In the genomic region with DNA sequence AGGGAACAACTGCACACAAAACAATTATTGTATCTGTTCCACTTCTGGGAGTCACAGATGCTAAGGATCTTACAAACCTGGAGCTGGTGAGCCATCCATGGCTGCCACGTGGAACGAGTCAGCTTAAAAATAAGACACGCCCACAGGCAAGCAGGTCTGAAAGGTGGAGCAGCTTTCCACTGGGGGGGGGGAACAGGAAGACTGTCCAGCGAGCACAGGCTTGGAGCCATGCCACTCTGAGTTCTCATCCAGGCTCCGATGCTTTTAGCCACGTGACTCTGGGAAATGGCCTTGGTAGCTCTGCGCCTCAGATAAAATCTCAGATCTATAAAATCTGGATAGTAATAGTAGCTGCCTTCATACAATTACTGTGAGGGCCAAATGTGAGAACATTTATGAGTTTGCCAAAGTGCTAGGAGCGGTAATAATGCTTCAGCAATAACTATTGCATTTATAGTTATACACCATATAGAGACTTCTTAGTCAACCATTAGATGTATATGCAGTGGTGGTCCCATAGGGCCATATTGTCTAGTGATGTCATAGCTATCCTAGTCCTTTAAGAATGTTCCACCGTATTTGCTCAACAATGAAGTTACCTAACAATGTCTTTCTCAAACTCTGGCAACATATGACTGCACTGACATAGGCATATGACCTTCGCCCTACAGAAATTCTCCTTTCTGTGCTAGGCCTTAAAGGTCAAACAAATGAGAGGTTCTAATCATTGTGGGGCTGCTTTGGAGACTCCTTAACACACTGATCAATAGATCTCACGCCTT, we compare ENCODE assay signal across 22 mouse cellular contexts. TPM values are rescaled to one million over a fixed set of nuclear protein-coding genes. Genes with fewer than 3 reads are reported as not detected.
DNase-seq lines count a peak whose midpoint lies in the region; ATAC-seq lines count a peak whose summit lies in the region.
"Had no signal": no experiment of that assay in that cellular context is flagged by ENCODE, and none has a peak within 500 bp of the region (broad histone marks: within the 10 kb centered on the region; RNA-seq: fewer than 3 reads in every experiment).

No protein-coding gene starts in this region.

- 64% methylated on average over 11 of the region's 11 CpGs for WGBS in limb, embryonic 13.5 days
- 85% methylated on average over 11 of the region's 11 CpGs for WGBS in limb, embryonic 10.5 days

- H3K36me3 ChIP-seq in limb, embryonic 13.5 days, result no peaks in the 10 kb centered on the region
- no peaks in the 10 kb centered on the region for H3K36me3 ChIP-seq in limb, embryonic 10.5 days
- H3K36me3 ChIP-seq: G1E; heart, embryonic 12.5 days; hindbrain, embryonic 15.5 days; liver, embryonic 15.5 days; lung, embryonic 15.5 days; midbrain, embryonic 10.5 days had no signal

- 0 out of 2 replicates have a peak overlapping the region, but pooled peaks have one; percentile 13 for H3K9ac ChIP-seq in limb, embryonic 13.5 days
- H3K9ac ChIP-seq: heart, embryonic 12.5 days; hindbrain, embryonic 15.5 days; liver, embryonic 15.5 days; lung, embryonic 15.5 days had no signal

- ATAC-seq in limb, embryonic 13.5 days (ENCODE audit: low FRiP score, low read depth), result no peak
- ATAC-seq: forebrain, embryonic 14.5 days; inflammation-experienced regulatory T-cells, adult 6 months had no signal

- no peak overlapping the region for H3K4me3 ChIP-seq in limb, embryonic 13.5 days
- no peak overlapping the region for H3K4me3 ChIP-seq in limb, embryonic 10.5 days
- H3K4me3 ChIP-seq: heart, adult 2 months; heart, embryonic 12.5 days; hindbrain, embryonic 15.5 days; liver, embryonic 15.5 days; lung, embryonic 15.5 days; midbrain, embryonic 10.5 days had no signal

- H3K9me3 ChIP-seq in limb, embryonic 13.5 days, result no peaks in the 10 kb centered on the region
- no peaks in the 10 kb centered on the region for H3K9me3 ChIP-seq in limb, embryonic 10.5 days (replicated peaks)
- H3K9me3 ChIP-seq: G1E; heart, embryonic 12.5 days; hindbrain, embryonic 15.5 days; liver, embryonic 15.5 days; lung, embryonic 15.5 days; midbrain, embryonic 10.5 days had no signal

- peak; percentile 48 for DNase-seq in adrenal gland, adult 2 months
- no peak for DNase-seq in adrenal gland, adult 8-10 months
- no peak for DNase-seq in limb, embryonic 10.5 days (ENCODE audit: low spot score)
- DNase-seq in testis, postnatal 14 days (ENCODE audit: low spot score), result peak; percentile 3
- no peak for DNase-seq in testis, postnatal 10 days (ENCODE audit: low spot score)
- no peak for DNase-seq in thymus, postnatal 36 days
- no peak for DNase-seq in yolk sac, embryonic 10.5 days (ENCODE audit: low spot score)
- DNase-seq: cerebellum, adult 18-20 months; gastrocnemius, postnatal 36 days; heart, adult 2 months; heart, postnatal 4 days; kidney, adult 11 months; kidney, postnatal 14 days had no signal

- no peak overlapping the region for H3K27ac ChIP-seq in limb, embryonic 13.5 days
- no peak overlapping the region for H3K27ac ChIP-seq in limb, embryonic 10.5 days
- H3K27ac ChIP-seq: heart, adult 2 months; hindbrain, embryonic 15.5 days; liver, embryonic 15.5 days; lung, embryonic 15.5 days; midbrain, embryonic 10.5 days had no signal

- H3K27me3 ChIP-seq in limb, embryonic 13.5 days, result no peaks in the 10 kb centered on the region
- H3K27me3 ChIP-seq in limb, embryonic 10.5 days (ENCODE audit: low read depth, poor library complexity, severe bottlenecking), result no peaks in the 10 kb centered on the region
- H3K27me3 ChIP-seq: heart, embryonic 12.5 days; hindbrain, embryonic 15.5 days; liver, embryonic 15.5 days; lung, embryonic 15.5 days had no signal

- no peak overlapping the region for H3K4me2 ChIP-seq in limb, embryonic 13.5 days (replicated peaks)
- H3K4me2 ChIP-seq: heart, embryonic 12.5 days; hindbrain, embryonic 15.5 days; liver, embryonic 15.5 days; lung, embryonic 15.5 days had no signal

- peaks cover 12% of the 10 kb centered on the region; the same call in 1 of the 2 replicates for H3K4me1 ChIP-seq in limb, embryonic 13.5 days
- H3K4me1 ChIP-seq in limb, embryonic 10.5 days, result peaks cover 17% of the 10 kb centered on the region
- H3K4me1 ChIP-seq: liver, embryonic 15.5 days; lung, embryonic 15.5 days had no signal

RNA-seq across cellular contexts. Expression of gene Caprin1, which starts 38.4 kb away (rescaled TPM):
- 100 to 1,000 TPM; 356 to 495 TPM for total RNA-seq in adrenal gland, adult 2 months (2021)
- 224 and 272 TPM in 2 replicates for polyA plus RNA-seq in adrenal gland, adult 2 months (2012; rRNA removed)
- 100 to 1,000 TPM; 345 to 413 (median 410) TPM for total RNA-seq in adrenal gland, adult 8-10 months (2022)
- polyA plus RNA-seq in limb, embryonic 13.5 days (2015; fragmentation: Nextera tagmentation; extraction: Ambion mirVana), result 319 and 339 TPM in 2 replicates
- 513 and 547 TPM in 2 replicates for polyA plus RNA-seq in limb, embryonic 10.5 days (2016; fragmentation: Nextera tagmentation; extraction: Ambion mirVana)

Comparison
In these comparisons a context has a peak if more than half of its experiments do, and no peak if none do; other contexts are left out.
1. DNase-seq: peak in adrenal gland, adult 2 months (single experiment) and testis, postnatal 14 days (single experiment); none in adrenal gland, adult 8-10 months (single experiment), limb, embryonic 10.5 days (single experiment), testis, postnatal 10 days (single experiment), thymus, postnatal 36 days (0 of 2) and yolk sac, embryonic 10.5 days (single experiment).